Mouse (Mus musculus): Measurements from ENCODE around the gene Pdlim5.

DNA sequence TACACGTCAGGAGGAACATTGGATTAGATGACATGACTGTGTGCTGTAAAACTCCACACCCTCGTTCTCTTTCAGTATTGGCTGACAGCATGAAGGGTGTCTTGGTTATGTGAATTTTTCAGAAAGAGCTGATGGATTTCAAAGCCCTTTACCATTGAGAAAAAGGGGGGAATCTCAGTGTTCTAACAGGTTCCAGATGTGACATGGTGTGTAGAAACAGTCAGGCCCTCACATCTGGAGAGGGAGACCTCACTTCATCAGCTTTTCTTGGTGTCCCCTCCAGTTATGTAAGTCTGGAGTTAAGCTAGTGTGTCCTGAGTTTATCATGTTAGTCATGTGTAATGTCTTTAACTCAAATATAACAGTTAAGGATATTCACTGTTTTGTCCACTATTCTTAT lies 182.7 kb downstream of the Pdlim5 start:
- TF ChIP-seq POLR2A (IDR thresholded peaks at IDR 0.05; ENCODE audit: low read depth, low read length) (no peak), CTCF (IDR thresholded peaks at IDR 0.05; ENCODE audit: borderline replicate concordance, insufficient read depth, low read length) (no peak)

Data from embryonic fibroblast, embryonic 13.5 days (primary cell).